Mouse (Mus musculus) lung, embryonic 16.5 days (tissue): ENCODE results near the gene Cdh6. TPM values are rescaled to one million over a fixed set of nuclear protein-coding genes. Genes with fewer than 3 reads are reported as not detected.

Experiments
- ATAC-seq: fragments of 200-750 bp; cut with Nextera tagmentation; 2 replicates; pipeline ENCODE4 v1.8.0; 2017; ENCODE audit warnings: low read depth, mild to moderate bottlenecking, moderate library complexity
- H3K27ac ChIP-seq: fragments of 300-500 bp; sonication (generic); 2 replicates; pipeline ENCODE4 v1.5.1; 2014; ENCODE audit warnings: mild to moderate bottlenecking, control low read depth, low read length
- H3K27me3 ChIP-seq: fragments of 300-500 bp; sonication (generic); 2 replicates; pipeline ENCODE4 v1.6.1; 2014; ENCODE audit warnings: low read depth, low read length, mixed read lengths; ENCODE audit not compliant: control insufficient read depth, insufficient read depth
- H3K36me3 ChIP-seq: fragments of 300-500 bp; sonication (generic); 2 replicates; pipeline ENCODE4 v1.6.1; 2014; ENCODE audit warnings: low read length; ENCODE audit not compliant: control insufficient read depth, insufficient read depth
- H3K4me1 ChIP-seq: fragments of 300-500 bp; sonication (generic); replicated peaks from 2 replicates; pipeline ENCODE4 v1.6.1; 2014; ENCODE audit warnings: low read length, mixed read lengths; ENCODE audit not compliant: control insufficient read depth, insufficient read depth
- H3K4me2 ChIP-seq: fragments of 300-500 bp; sonication (generic); 2 replicates; pipeline ENCODE4 v1.6.1; 2014; ENCODE audit warnings: low read depth, low read length, control low read depth
- H3K4me3 ChIP-seq: fragments of 300-500 bp; sonication (generic); 2 replicates; pipeline ENCODE4 v1.5.1; 2014; ENCODE audit warnings: mild to moderate bottlenecking, low read length, control low read depth
- H3K9ac ChIP-seq: fragments of 300-500 bp; sonication (generic); 2 replicates; pipeline ENCODE4 v1.6.1; 2014; ENCODE audit warnings: low read length, control low read depth
- H3K9me3 ChIP-seq: fragments of 300-500 bp; sonication (generic); 2 replicates; pipeline ENCODE4 v1.6.1; 2016; ENCODE audit warnings: low read length; ENCODE audit not compliant: control insufficient read depth
- WGBS: fragments of 180-500 bp; shearing (Covaris S2); extraction: QIAGEN DNeasy Blood & Tissue Kit; methylation state at CpG from one replicate; pipeline ENCODE4 v1.1.7; 2014; 5-methylcytosine and 5-hydroxymethylcytosine counted together
- polyA plus RNA-seq: library from polyadenylated mRNA; unstranded; fragments of >200 nt; fragmentation: Nextera tagmentation; extraction: Ambion mirVana; gene quantifications from 2 replicates; pipeline ENCODE4 v1.2.1, GENCODE M21; 2015

Gene Cdh6
- polyA plus RNA-seq, 1 experiment from 2014 or later: 2.5 TPM

GRCm38 (mm10) chr15:13047910-13048309, 125.6 kb downstream of the Cdh6 start:
- no peaks in the 10 kb centered on the region for H3K36me3 ChIP-seq
- 56% methylated on average over 7 of the region's 7 CpGs for WGBS
- H3K9ac ChIP-seq: no peak overlapping the region
- H3K27ac ChIP-seq: no peak overlapping the region
- H3K27me3 ChIP-seq: no peaks in the 10 kb centered on the region
- no peaks in the 10 kb centered on the region for H3K9me3 ChIP-seq
- H3K4me2 ChIP-seq: no peak overlapping the region
- ATAC-seq: no peak
- no peaks in the 10 kb centered on the region for H3K4me1 ChIP-seq
- no peak overlapping the region for H3K4me3 ChIP-seq

DNA sequence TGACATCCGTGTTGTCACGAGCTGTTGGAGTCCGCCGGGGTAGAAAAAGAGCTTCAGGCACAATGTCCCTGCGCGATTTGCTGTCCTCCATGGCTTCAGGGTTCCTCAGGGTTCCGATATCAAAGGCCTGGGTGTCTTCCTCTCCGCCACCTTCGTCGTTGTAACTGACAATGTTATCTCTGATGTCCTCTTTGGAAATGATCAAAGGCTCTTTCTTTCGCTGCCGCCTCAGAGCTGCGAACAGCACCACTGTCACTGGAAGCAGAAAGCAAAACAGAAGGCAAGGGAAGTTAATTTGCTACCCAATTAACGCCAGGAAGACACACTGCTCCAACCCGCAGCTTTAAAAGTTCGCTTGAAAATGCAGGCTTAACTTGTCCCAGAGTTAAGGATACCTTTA, 139.0 kb downstream of the Cdh6 start:
- Histone ChIP-seq H3K4me2 (no peak overlapping the region), H3K36me3 (no peaks in the 10 kb centered on the region), H3K9me3 (no peaks in the 10 kb centered on the region), H3K27ac (no peak overlapping the region), H3K4me1 (no peaks in the 10 kb centered on the region), H3K9ac (no peak overlapping the region), H3K27me3 (no peaks in the 10 kb centered on the region), H3K4me3 (no peak overlapping the region)
- ATAC-seq: no peak
- 26% methylated on average over 16 of the region's 16 CpGs for WGBS

GRCm38 (mm10) chr15:13030641-13031040, 142.8 kb downstream of the Cdh6 start:
- Histone ChIP-seq H3K27ac (no peak overlapping the region), H3K4me3 (no peak overlapping the region), H3K9me3 (no peaks in the 10 kb centered on the region), H3K9ac (no peak overlapping the region), H3K36me3 (no peaks in the 10 kb centered on the region), H3K27me3 (no peaks in the 10 kb centered on the region), H3K4me2 (no peak overlapping the region), H3K4me1 (no peaks in the 10 kb centered on the region)
- no peak for ATAC-seq
- WGBS: 65% methylated on average over 2 of the region's 2 CpGs

GRCm38 (mm10) chr15:13027513-13027912, 146.0 kb downstream of the Cdh6 start:
- no peak overlapping the region for H3K4me2 ChIP-seq
- ATAC-seq: no peak
- WGBS: 55% methylated on average over 5 of the region's 5 CpGs
- H3K4me1 ChIP-seq: no peaks in the 10 kb centered on the region
- H3K9me3 ChIP-seq: no peaks in the 10 kb centered on the region
- H3K36me3 ChIP-seq: no peaks in the 10 kb centered on the region
- H3K9ac ChIP-seq: no peak overlapping the region
- H3K27me3 ChIP-seq: no peaks in the 10 kb centered on the region
- no peak overlapping the region for H3K4me3 ChIP-seq
- H3K27ac ChIP-seq: no peak overlapping the region

GRCm38 (mm10) chr15:13016756-13017357, 156.6 kb downstream of the Cdh6 start:
- Histone ChIP-seq H3K27me3 (no peaks in the 10 kb centered on the region), H3K4me3 (no peak overlapping the region), H3K36me3 (no peaks in the 10 kb centered on the region), H3K27ac (no peak overlapping the region), H3K9ac (no peak overlapping the region), H3K9me3 (no peaks in the 10 kb centered on the region), H3K4me2 (no peak overlapping the region), H3K4me1 (no peaks in the 10 kb centered on the region)
- 80% methylated on average over 2 of the region's 2 CpGs for WGBS
- no peak for ATAC-seq

DNA sequence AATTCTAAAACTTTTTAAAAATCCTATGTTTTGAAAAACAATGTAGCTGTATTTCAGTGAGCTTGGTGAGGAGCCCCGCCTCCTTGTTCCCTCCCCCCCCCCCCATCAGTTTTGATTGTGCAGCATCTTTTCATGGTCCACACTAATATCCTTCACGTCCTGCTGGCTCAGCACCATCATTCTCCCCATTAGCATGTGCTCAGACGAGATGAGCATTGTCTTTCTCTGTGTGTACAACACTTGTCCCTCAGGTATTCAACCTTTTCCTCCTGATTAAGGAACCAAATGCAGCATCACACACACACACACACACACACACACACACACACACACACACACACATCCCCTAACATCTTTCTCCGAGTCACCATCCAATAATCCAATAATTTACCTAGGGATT, 164.7 kb downstream of the Cdh6 start:
- WGBS: 68% methylated on average over 4 of the region's 4 CpGs
- no peaks in the 10 kb centered on the region for H3K27me3 ChIP-seq
- H3K4me3 ChIP-seq: no peak overlapping the region
- no peaks in the 10 kb centered on the region for H3K36me3 ChIP-seq
- no peak overlapping the region for H3K4me2 ChIP-seq
- H3K27ac ChIP-seq: no peak overlapping the region
- H3K9ac ChIP-seq: no peak overlapping the region
- H3K9me3 ChIP-seq: no peaks in the 10 kb centered on the region
- ATAC-seq: no peak
- H3K4me1 ChIP-seq: no peaks in the 10 kb centered on the region

- no peak for ATAC-seq
Observed at GRCm38 (mm10) chr15:13005934-13006333, 167.5 kb downstream of the Cdh6 start.

DNA sequence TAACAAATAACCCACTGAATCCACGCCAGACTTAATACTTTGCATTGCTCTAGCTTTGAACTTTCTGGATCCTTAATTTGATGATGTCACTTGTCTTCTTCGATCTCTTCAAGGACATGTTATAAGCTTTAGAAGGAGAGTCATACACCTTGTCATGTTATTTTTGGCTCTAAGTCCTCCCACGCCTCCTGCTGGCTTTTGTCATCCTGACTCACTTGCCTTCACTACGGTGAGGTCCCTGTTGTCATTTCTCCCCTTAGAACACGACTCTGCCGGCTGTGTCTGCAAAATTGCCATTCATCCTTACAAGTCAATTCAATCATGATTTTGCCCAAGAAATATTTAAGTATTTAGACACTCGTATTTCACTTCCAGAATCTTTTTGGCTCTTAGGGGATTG, 171.9 kb downstream of the Cdh6 start:
- no peak for ATAC-seq
- 68% methylated on average over 7 of the region's 7 CpGs for WGBS
- H3K4me3 ChIP-seq: no peak overlapping the region
- no peaks in the 10 kb centered on the region for H3K27me3 ChIP-seq
- no peaks in the 10 kb centered on the region for H3K36me3 ChIP-seq
- H3K9me3 ChIP-seq: no peaks in the 10 kb centered on the region
- no peak overlapping the region for H3K9ac ChIP-seq
- H3K4me1 ChIP-seq: no peaks in the 10 kb centered on the region
- no peak overlapping the region for H3K27ac ChIP-seq
- no peak overlapping the region for H3K4me2 ChIP-seq

More at GRCm38 (mm10) chr15:13005934-13006333, 167.5 kb downstream of the Cdh6 start:
- 75% methylated on average over 13 of the region's 13 CpGs for WGBS
- H3K4me2 ChIP-seq: no peak overlapping the region
- no peaks in the 10 kb centered on the region for H3K9me3 ChIP-seq
- H3K4me3 ChIP-seq: no peak overlapping the region
- no peak overlapping the region for H3K27ac ChIP-seq
- no peaks in the 10 kb centered on the region for H3K27me3 ChIP-seq
- H3K4me1 ChIP-seq: no peaks in the 10 kb centered on the region
- H3K9ac ChIP-seq: no peak overlapping the region
- H3K36me3 ChIP-seq: no peaks in the 10 kb centered on the region

GRCm38 (mm10) chr15:12994563-12995359, 178.7 kb downstream of the Cdh6 start:
- Histone ChIP-seq H3K27ac (no peak overlapping the region), H3K27me3 (no peaks in the 10 kb centered on the region), H3K4me2 (no peak overlapping the region), H3K4me3 (no peak overlapping the region), H3K36me3 (no peaks in the 10 kb centered on the region), H3K9me3 (no peaks in the 10 kb centered on the region), H3K9ac (no peak overlapping the region), H3K4me1 (no peaks in the 10 kb centered on the region)
- WGBS: 68% methylated on average over 9 of the region's 9 CpGs
- no peak for ATAC-seq
